Mouse (Mus musculus) heart, embryonic 16.5 days (tissue): Measurements from ENCODE around the gene Rasl11b. TPM values are rescaled to one million over a fixed set of nuclear protein-coding genes. Genes with fewer than 3 reads are reported as not detected.
A peak's percentile ranks its signal among the peaks of the same experiment; 100 is the strongest.

ENCODE experiments used
- ATAC-seq: fragments of 200-750 bp; cut with Nextera tagmentation; replicated peaks from 2 replicates; pipeline ENCODE4 v1.8.0; 2017; ENCODE audit warnings: moderate number of reproducible peaks; ENCODE audit not compliant: insufficient read depth, low FRiP score; ENCODE audit errors: extremely low read depth
- H3K27ac ChIP-seq: fragments of 300-500 bp; sonication (generic); 2 replicates; pipeline ENCODE4 v1.5.1; 2014; ENCODE audit warnings: mild to moderate bottlenecking, low read length, control low read depth, moderate library complexity
- H3K27me3 ChIP-seq: fragments of 300-500 bp; sonication (generic); 2 replicates; pipeline ENCODE4 v1.6.1; 2014; ENCODE audit warnings: low read length, mixed read lengths; ENCODE audit not compliant: control insufficient read depth, insufficient read depth
- H3K36me3 ChIP-seq: fragments of 300-500 bp; sonication (generic); 2 replicates; pipeline ENCODE4 v1.6.1; 2014; ENCODE audit not compliant: control insufficient read depth, insufficient read depth
- H3K4me1 ChIP-seq: fragments of 300-500 bp; sonication (generic); 2 replicates; pipeline ENCODE4 v1.6.1; 2014; ENCODE audit warnings: low read length, mixed read lengths; ENCODE audit not compliant: control insufficient read depth, insufficient read depth
- H3K4me2 ChIP-seq: fragments of 300-500 bp; sonication (generic); 2 replicates; pipeline ENCODE4 v1.6.1; 2014; ENCODE audit warnings: low read depth, mild to moderate bottlenecking, control low read depth, low read length
- H3K4me3 ChIP-seq: fragments of 300-500 bp; sonication (generic); 2 replicates; pipeline ENCODE4 v1.5.1; 2014; ENCODE audit warnings: mild to moderate bottlenecking, control low read depth, low read length
- H3K9ac ChIP-seq: fragments of 300-500 bp; sonication (generic); 2 replicates; pipeline ENCODE4 v1.6.1; 2014; ENCODE audit warnings: low read length, control low read depth
- H3K9me3 ChIP-seq: fragments of 300-500 bp; sonication (generic); replicated peaks from 2 replicates; pipeline ENCODE4 v1.6.1; 2016; ENCODE audit warnings: low read length; ENCODE audit not compliant: control insufficient read depth
- WGBS: fragments of 180-500 bp; shearing (Covaris S2); extraction: QIAGEN DNeasy Blood & Tissue Kit; methylation state at CpG from one replicate; pipeline ENCODE4 v1.1.7; 2014; 5-methylcytosine and 5-hydroxymethylcytosine counted together
- polyA plus RNA-seq: library from polyadenylated mRNA; unstranded; fragments of >200 nt; fragmentation: Nextera tagmentation; extraction: Ambion mirVana; gene quantifications from 2 replicates; pipeline ENCODE4 v1.2.1, GENCODE M21; 2015

Gene Rasl11b
- polyA plus RNA-seq, 1 experiment from 2014 or later, result 101 TPM

DNA sequence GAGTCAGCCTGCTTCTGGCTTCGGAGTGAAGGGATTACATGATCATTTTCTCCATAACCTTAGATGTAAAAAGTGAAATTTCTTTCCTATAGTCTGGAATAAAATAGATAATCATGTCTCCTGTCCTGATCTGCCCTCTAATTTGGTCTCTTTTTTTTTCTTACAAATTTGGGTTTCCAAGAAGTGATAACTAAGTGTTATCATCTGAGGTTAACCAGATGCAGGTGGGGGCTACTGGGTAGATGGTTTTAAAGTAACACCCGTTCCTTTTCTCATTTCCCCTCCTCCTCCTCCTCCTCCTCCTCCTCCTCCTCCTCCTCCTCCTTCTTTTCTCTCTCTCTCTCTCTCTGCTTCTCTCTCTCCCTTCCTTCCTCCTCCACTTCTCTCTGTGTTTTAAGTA, 2.1 kb upstream of the Rasl11b start:
- Histone ChIP-seq H3K36me3 (peaks cover 7% of the 10 kb centered on the region), H3K4me3 (no peak overlapping the region), H3K27me3 (no peaks in the 10 kb centered on the region), H3K27ac (no peak overlapping the region), H3K9me3 (no peaks in the 10 kb centered on the region), H3K4me2 (no peak overlapping the region), H3K9ac (no peak overlapping the region), H3K4me1 (peaks cover 40% of the 10 kb centered on the region)
- no peak for ATAC-seq
- WGBS, result 59% methylated on average over 2 of the region's 2 CpGs

GRCm38 (mm10) chr5:74193626-74194025, 1.5 kb upstream of the Rasl11b start:
- ATAC-seq, result no peak
- Histone ChIP-seq H3K9ac (peak overlapping the region; percentile 23; the same call in 1 of the 2 replicates), H3K27ac (0 out of 2 replicates have a peak overlapping the region, but pooled peaks have one; percentile 28), H3K4me3 (no peak overlapping the region), H3K27me3 (no peaks in the 10 kb centered on the region), H3K4me1 (peaks cover 40% of the 10 kb centered on the region), H3K4me2 (peak overlapping the region; percentile 94), H3K9me3 (no peaks in the 10 kb centered on the region), H3K36me3 (peaks cover 13% of the 10 kb centered on the region)
- 57% methylated on average over 7 of the region's 7 CpGs for WGBS

DNA sequence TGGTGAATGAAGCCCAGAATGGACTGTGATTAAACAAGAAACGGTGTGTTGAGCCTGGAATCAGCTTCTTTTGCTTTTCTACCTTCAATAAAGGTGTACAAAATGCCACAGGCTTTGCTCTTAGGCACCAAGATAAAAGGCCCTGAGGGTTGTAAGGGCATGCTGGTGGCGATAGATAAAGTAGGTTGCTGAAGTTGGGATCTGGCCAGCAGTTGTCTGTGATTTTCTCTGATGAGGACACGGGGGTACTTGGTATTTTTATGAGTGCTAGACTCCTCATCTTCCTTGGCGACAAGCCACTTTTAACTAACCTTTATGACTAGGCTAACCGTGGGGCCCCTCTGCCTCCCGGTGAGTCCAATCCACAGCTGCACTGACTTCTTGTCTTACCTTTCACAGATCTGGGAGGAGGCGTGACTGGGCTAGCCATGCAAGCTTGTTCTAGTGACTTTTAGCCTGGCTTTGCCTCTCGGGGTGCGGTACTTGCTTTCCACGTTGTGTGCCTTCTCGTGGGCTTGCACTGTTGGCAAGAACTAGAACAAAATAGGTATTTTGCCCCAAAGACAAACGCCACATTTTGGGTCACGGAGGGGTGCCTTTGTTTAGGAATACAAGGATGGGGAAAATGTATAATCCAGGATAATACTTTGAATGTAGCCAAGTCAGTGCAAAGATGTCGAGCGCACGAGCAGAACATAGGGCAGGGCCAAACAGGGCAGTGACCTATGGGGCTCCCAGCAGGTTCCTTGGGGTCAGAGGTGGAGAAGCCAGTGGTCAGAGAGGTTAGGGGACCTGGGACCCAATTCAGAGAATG, 852 bp upstream of the Rasl11b start:
- H3K27ac ChIP-seq, result peak overlapping the region; percentile 74
- H3K36me3 ChIP-seq, result peaks cover 20% of the 10 kb centered on the region
- no peak for ATAC-seq
- peak overlapping the region; percentile 81 for H3K4me3 ChIP-seq
- H3K9ac ChIP-seq, result peak overlapping the region; percentile 95
- no peaks in the 10 kb centered on the region for H3K9me3 ChIP-seq
- peaks cover 45% of the 10 kb centered on the region for H3K4me1 ChIP-seq
- peak overlapping the region; percentile 94 for H3K4me2 ChIP-seq
- no peaks in the 10 kb centered on the region for H3K27me3 ChIP-seq
- 26% methylated on average over 16 of the region's 16 CpGs for WGBS

DNA sequence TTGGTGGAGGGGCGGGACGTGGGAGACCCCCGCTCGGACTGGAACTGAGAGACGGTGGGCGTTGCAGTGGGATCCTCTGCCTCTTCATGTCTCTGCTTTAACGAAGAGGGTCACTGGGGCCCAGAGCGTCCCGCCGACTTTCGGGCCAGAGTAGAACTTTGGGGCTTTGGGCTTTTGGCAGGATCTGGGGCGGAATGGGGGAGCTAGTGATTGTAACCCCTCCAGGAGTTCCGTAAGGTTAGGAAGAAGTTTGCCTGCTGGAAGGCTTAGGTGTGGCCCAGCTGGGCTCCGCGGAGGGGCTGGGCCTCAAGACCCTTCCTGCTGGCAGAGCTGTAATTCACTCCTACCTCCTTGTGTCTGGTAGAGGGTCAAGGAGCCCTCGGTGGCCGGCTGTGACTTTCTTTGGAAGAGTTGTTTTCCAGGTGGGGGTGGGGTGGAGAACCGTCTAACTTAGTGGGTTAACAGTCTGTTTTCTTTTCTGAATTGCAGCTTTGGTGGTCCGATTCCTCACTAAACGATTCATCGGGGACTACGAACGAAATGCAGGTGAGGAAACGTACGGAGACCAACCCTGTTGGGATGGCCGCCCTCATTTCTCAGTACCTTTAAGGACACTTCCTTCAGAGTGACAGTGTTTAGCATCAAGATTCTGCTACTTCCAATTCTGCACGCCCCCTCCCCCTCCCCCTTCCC, 674 bp downstream of the Rasl11b start:
- peak overlapping the region; percentile 95 for H3K9ac ChIP-seq
- no peaks in the 10 kb centered on the region for H3K9me3 ChIP-seq
- H3K4me3 ChIP-seq, result peak overlapping the region; percentile 81
- H3K4me2 ChIP-seq, result peak overlapping the region; percentile 94
- no peaks in the 10 kb centered on the region for H3K27me3 ChIP-seq
- H3K4me1 ChIP-seq, result peaks cover 52% of the 10 kb centered on the region
- peaks cover 27% of the 10 kb centered on the region for H3K36me3 ChIP-seq
- WGBS, result 3% methylated on average over 27 of the region's 27 CpGs
- no peak for ATAC-seq
- peak overlapping the region; percentile 89 for H3K27ac ChIP-seq

DNA sequence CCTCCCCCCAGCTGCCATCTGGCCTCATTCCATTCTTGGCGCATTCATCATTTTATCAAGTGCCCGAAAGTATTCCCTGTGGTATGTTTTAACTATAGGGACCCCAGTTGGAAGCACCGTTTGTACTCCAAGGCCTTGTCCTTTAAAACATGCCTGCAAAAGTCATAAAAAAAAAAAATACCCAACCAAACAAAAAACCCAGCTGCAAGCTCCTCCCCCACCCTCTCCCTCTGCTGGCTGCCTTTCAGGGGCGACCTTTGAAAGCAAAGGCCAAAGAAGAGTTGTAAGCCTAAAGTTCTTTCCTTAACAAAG, 1.2 kb downstream of the Rasl11b start:
- Histone ChIP-seq H3K36me3 (peaks cover 27% of the 10 kb centered on the region), H3K9ac (peak overlapping the region; percentile 95), H3K27me3 (no peaks in the 10 kb centered on the region), H3K9me3 (no peaks in the 10 kb centered on the region), H3K27ac (peak overlapping the region; percentile 89), H3K4me1 (peaks cover 56% of the 10 kb centered on the region), H3K4me2 (peak overlapping the region; percentile 94), H3K4me3 (peak overlapping the region; percentile 81)
- no peak for ATAC-seq
- WGBS, result 5% methylated on average over 4 of the region's 4 CpGs

DNA sequence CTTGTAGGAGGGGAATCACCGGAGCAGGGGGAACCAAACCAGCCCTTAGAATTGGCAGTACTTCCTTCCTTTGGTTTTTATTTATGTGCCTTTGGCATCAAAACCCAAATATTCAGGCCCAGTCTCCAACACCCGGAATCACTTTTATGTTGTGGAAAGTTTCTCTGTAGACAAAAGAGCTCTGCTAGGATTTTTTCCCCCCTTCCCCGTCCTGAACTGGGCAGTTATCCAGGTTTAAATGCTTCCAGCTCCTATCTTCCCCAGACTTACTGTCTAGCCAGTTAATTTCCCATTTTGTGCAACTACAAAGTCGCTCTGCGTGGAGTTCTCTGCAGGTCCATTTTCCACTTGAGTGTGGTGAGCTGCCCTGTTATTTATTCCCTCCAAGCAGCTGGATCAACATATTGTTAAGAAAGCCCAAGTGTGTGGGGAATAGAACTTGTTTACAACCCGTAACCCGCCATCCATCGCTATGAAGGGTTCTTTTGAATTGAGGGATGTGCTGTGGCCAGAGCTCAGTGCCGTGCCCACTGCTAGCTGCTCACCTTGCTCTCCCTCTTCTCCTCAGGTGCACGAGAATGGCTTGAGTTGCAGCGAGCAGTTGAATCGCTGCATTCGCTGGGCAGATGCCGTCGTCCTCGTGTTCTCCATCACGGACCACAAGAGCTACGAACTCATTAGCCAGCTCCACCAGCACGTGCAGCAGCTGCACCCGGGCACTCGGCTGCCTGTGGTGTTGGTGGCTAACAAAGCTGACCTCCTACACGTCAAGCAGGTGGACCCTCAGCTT, 2.6 kb downstream of the Rasl11b start:
- Histone ChIP-seq H3K4me3 (peak overlapping the region; percentile 81), H3K9ac (peak overlapping the region; percentile 95), H3K27me3 (no peaks in the 10 kb centered on the region), H3K4me2 (peak overlapping the region; percentile 94), H3K27ac (peak overlapping the region; percentile 89), H3K36me3 (peaks cover 27% of the 10 kb centered on the region), H3K4me1 (peaks cover 62% of the 10 kb centered on the region), H3K9me3 (no peaks in the 10 kb centered on the region)
- no peak for ATAC-seq
- 51% methylated on average over 22 of the region's 22 CpGs for WGBS

GRCm38 (mm10) chr5:74198446-74198845, 3.4 kb downstream of the Rasl11b start:
- Histone ChIP-seq H3K27ac (peak overlapping the region; percentile 89), H3K9ac (peak overlapping the region; percentile 95), H3K9me3 (no peaks in the 10 kb centered on the region), H3K27me3 (no peaks in the 10 kb centered on the region), H3K4me2 (peak overlapping the region; percentile 94), H3K4me1 (peaks cover 60% of the 10 kb centered on the region), H3K4me3 (peak overlapping the region; percentile 81), H3K36me3 (peaks cover 31% of the 10 kb centered on the region)
- no peak for ATAC-seq
- WGBS, result 35% methylated on average over 11 of the region's 11 CpGs

DNA sequence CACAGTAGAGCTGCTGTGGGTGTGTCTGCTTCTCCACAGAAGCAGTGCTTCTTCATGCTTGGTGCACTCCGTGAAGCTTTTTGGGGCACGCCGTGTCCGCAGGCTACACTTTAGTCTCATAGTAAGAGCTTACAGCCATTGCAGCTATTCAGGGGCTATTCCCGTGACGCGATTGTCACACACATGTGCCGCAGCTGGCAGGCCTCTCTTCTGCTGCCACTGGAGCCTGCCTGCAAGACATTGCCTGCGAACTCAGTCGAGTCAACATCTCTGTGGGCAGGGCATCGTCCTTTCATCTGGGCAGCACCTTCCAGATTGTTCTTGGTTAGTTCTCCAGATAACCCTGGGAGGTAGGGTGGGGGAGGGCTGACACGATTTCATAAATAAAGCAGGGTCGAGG, 4.7 kb downstream of the Rasl11b start:
- Histone ChIP-seq H3K4me2 (0 out of 2 replicates have a peak overlapping the region, but pooled peaks have one; percentile 94), H3K9ac (no peak overlapping the region), H3K27me3 (no peaks in the 10 kb centered on the region), H3K9me3 (no peaks in the 10 kb centered on the region), H3K36me3 (peaks cover 31% of the 10 kb centered on the region), H3K4me1 (peaks cover 50% of the 10 kb centered on the region), H3K4me3 (no peak overlapping the region), H3K27ac (peak overlapping the region; percentile 75)
- no peak for ATAC-seq
- WGBS, result 64% methylated on average over 13 of the region's 13 CpGs
